Mouse (Mus musculus): Measurements from ENCODE around the gene Aste1.

- TF ChIP-seq CTCF (IDR thresholded peaks at IDR 0.05; ENCODE audit: extremely low read depth, insufficient read depth, low read length) (no peak), POLR2A (IDR thresholded peaks at IDR 0.05; ENCODE audit: extremely low read depth, insufficient read depth, low read length) (no peak)
These were observed 33.0 kb upstream of the Aste1 start for GRCm38 (mm10) chr9:105362181-105362580.

Data from cortical plate, adult 2 months (tissue).